Mouse (Mus musculus): Measurements from ENCODE around the gene Gapdh. TPM values are rescaled to one million over a fixed set of nuclear protein-coding genes. Genes with fewer than 3 reads are reported as not detected.

Gene Gapdh
- polyA plus RNA-seq, 1 experiment from 2014 or later: 5,242 TPM

DNA sequence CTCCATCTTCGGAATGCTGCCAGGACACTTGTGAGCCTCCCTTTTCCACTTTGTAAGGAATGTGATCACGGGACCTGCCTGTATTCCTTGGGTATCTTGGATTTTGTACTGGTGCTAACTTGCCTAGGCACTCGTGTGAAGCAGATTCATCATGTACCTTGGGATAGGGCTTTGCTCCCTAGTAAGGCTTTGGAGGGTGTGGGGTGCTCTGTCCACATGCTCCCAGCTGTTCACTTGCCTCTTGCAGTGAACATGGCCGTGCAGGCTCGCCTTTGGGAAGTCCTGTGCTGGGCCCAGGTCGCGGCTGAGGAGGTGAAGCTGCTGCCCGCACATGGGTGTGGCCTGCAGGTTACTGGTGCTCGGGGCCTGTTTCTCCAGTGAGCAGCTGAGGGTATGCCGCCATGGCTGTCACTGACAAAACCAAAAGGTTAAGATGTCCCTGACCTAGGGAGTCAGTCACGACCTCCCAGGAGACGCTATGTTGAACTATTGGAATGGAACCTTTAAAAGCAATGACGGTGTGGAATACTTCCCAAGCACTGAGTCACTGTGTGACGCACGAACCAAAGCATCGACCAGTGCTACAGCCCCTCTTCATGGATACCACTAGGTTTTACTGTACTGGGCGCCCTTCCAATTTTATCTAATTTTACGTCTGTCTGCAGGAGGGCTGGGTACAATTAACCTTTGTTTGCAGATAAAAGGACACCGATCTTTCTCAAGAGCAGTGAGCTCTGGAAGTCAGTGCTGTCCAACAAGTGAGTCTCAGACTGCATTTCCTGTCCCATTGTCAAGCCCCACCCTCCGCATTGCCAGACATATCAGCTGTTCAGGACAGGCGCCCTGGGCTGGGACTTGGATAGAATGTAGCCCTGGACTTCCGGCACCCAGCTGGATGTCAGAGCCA is 5.2 kb downstream of the Gapdh start:
- H3K4me3 ChIP-seq (ENCODE audit: control insufficient read depth in 1 of 2, insufficient read depth in 1 of 2, low read depth in 1 of 2, low read length in 2 of 2): no peak overlapping the region; a peak in 1 of 4 replicates
- H3K9me3 ChIP-seq (ENCODE audit: control insufficient read depth, low read length): no peaks in the 10 kb centered on the region
- peaks cover 74% of the 10 kb centered on the region for H3K36me3 ChIP-seq (ENCODE audit: control insufficient read depth, insufficient read depth, low read length)
- 8% methylated on average over 22 of the region's 22 CpGs for WGBS
- peaks cover 11 to 33% of the 10 kb centered on the region in 2 experiments; a peak in 3 of 4 replicates for H3K4me1 ChIP-seq (ENCODE audit: control insufficient read depth in 2 of 2, insufficient read depth in 2 of 2, low read length in 2 of 2)
- H3K27ac ChIP-seq (replicated peaks in 1 of 2; ENCODE audit: control insufficient read depth in 1 of 2, insufficient read depth in 1 of 2, low read depth in 2 of 2, low read length in 2 of 2): peak overlapping the region; percentile 73 to 86
- peak overlapping the region; percentile 52 for H3K9ac ChIP-seq (ENCODE audit: low read length)
- no peaks in the 10 kb centered on the region for H3K27me3 ChIP-seq (ENCODE audit: control insufficient read depth, insufficient read depth, low read length)
- ATAC-seq (ENCODE audit: insufficient number of reproducible peaks, insufficient read depth, low FRiP score, low read depth): peak; percentile 18; the same call in 1 of the 2 replicates
- H3K4me2 ChIP-seq (ENCODE audit: low read length): peak overlapping the region; percentile 70

DNA sequence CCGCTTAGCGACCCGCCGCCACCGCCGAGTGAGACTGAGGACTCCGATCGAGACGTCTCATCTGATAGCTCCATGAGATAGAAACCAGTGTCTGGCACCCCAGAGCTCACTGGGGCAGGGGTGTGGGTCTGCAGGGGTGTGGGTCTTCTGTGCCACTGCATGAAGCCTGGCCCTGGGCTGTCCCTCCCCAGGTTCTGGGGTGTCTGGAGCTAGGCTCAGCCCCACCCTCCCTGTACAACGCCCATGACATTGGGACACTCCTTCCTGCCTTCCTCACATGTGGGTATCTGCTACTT is 5.8 kb downstream of the Gapdh start:
- peak overlapping the region; percentile 73 to 86 for H3K27ac ChIP-seq (replicated peaks in 1 of 2; ENCODE audit: control insufficient read depth in 1 of 2, insufficient read depth in 1 of 2, low read depth in 2 of 2, low read length in 2 of 2)
- no peak for ATAC-seq (ENCODE audit: insufficient number of reproducible peaks, insufficient read depth, low FRiP score, low read depth)
- no peak overlapping the region; a peak in 1 of 4 replicates for H3K4me3 ChIP-seq (ENCODE audit: control insufficient read depth in 1 of 2, insufficient read depth in 1 of 2, low read depth in 1 of 2, low read length in 2 of 2)
- H3K27me3 ChIP-seq (ENCODE audit: control insufficient read depth, insufficient read depth, low read length): no peaks in the 10 kb centered on the region
- WGBS: 38% methylated on average over 10 of the region's 10 CpGs
- H3K36me3 ChIP-seq (ENCODE audit: control insufficient read depth, insufficient read depth, low read length): peaks cover 80% of the 10 kb centered on the region
- H3K4me2 ChIP-seq (ENCODE audit: low read length): peak overlapping the region; percentile 70; the same call in 1 of the 2 replicates
- H3K9ac ChIP-seq (ENCODE audit: low read length): peak overlapping the region; percentile 52; the same call in 1 of the 2 replicates
- H3K4me1 ChIP-seq (ENCODE audit: control insufficient read depth in 2 of 2, insufficient read depth in 2 of 2, low read length in 2 of 2): peaks cover 11 to 33% of the 10 kb centered on the region in 2 experiments; a peak in 3 of 4 replicates
- no peaks in the 10 kb centered on the region for H3K9me3 ChIP-seq (ENCODE audit: control insufficient read depth, low read length)

DNA sequence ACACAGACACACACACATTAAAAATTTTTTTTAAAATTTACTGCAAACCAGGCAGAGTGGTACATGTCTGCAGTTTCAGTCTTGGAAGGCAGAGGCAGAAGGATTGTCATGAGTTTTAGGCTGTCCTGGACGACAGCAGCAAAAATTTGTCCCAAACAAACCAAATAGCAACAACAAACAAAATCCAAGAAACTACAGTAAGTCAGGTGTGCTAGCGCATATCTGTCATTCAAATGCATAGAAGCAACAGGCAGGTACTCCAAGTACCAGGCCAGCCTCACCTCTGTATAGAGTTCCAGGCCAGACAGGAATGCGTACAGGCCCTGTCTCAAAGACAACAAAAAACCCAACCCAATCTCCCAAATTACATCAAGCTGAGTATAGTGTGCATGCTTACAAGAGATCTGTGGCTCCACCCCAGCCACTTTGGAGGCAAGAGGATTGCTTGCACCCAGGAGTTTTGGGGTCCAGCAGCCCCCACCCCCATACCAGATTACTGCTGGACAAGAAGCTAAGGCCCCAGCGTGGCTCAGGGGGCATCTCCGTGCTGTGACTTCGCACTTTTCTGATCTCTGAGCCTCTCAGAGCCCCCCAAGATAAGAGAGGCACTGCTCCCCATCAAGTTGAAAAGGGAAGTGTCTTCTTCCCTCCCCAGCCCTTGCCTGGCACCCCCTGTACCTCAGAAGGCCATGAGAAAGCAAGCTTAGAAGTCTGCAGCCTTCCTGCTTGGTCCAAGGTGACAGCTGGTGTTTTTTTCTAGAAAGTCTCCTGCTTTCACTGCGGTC is 6.3 kb downstream of the Gapdh start:
- ATAC-seq (ENCODE audit: insufficient number of reproducible peaks, insufficient read depth, low FRiP score, low read depth): no peak
- peak overlapping the region; percentile 3; the same call in 1 of the 2 replicates for H3K9ac ChIP-seq (ENCODE audit: low read length)
- H3K9me3 ChIP-seq (ENCODE audit: control insufficient read depth, low read length): no peaks in the 10 kb centered on the region
- H3K27me3 ChIP-seq (ENCODE audit: control insufficient read depth, insufficient read depth, low read length): no peaks in the 10 kb centered on the region
- WGBS: 67% methylated on average over 7 of the region's 7 CpGs
- H3K4me1 ChIP-seq (ENCODE audit: control insufficient read depth in 2 of 2, insufficient read depth in 2 of 2, low read length in 2 of 2): peaks cover 11 to 33% of the 10 kb centered on the region in 2 experiments; a peak in 3 of 4 replicates
- H3K27ac ChIP-seq (replicated peaks in 1 of 2; ENCODE audit: control insufficient read depth in 1 of 2, insufficient read depth in 1 of 2, low read depth in 2 of 2, low read length in 2 of 2): peak overlapping the region in 1 of 2 experiments; percentile 86; a peak in 3 of 4 replicates
- H3K4me3 ChIP-seq (ENCODE audit: control insufficient read depth in 1 of 2, insufficient read depth in 1 of 2, low read depth in 1 of 2, low read length in 2 of 2): no peak overlapping the region
- peaks cover 85% of the 10 kb centered on the region for H3K36me3 ChIP-seq (ENCODE audit: control insufficient read depth, insufficient read depth, low read length)
- H3K4me2 ChIP-seq (ENCODE audit: low read length): no peak overlapping the region

DNA sequence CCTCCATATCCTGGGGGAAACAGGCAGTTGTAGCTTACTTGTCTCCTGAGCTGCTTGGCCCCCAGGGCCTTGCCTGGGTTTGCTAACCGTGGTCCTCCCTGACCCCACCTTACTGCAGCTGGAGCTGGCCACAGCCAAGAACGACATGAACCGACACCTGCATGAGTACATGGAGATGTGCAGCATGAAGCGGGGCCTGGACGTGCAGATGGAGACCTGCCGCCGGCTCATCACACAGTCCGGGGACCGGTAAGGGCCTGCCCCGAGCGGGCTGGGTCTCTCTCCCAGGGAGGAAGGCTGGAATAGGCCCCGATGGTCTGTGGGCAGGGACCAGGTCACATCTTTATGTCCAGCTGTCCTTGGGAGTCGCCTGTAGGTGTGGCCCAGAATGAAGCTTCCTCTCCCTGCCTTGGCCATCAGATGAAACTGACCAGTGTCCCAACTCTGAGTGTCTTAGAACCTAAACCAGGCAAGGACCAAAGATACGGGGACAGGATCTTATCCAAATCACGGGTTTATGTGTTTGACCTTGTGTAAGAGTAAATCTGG is 7.2 kb downstream of the Gapdh start:
- Histone ChIP-seq H3K27me3 (ENCODE audit: control insufficient read depth, insufficient read depth, low read length) (no peaks in the 10 kb centered on the region), H3K9ac (ENCODE audit: low read length) (no peak overlapping the region), H3K4me2 (ENCODE audit: low read length) (no peak overlapping the region), H3K4me1 (ENCODE audit: control insufficient read depth in 2 of 2, insufficient read depth in 2 of 2, low read length in 2 of 2) (peaks cover 11 to 30% of the 10 kb centered on the region in 2 experiments; a peak in 3 of 4 replicates), H3K4me3 (ENCODE audit: control insufficient read depth in 1 of 2, insufficient read depth in 1 of 2, low read depth in 1 of 2, low read length in 2 of 2) (no peak overlapping the region), H3K27ac (replicated peaks in 1 of 2; ENCODE audit: control insufficient read depth in 1 of 2, insufficient read depth in 1 of 2, low read depth in 2 of 2, low read length in 2 of 2) (no peak overlapping the region), H3K36me3 (ENCODE audit: control insufficient read depth, insufficient read depth, low read length) (peaks cover 82% of the 10 kb centered on the region), H3K9me3 (ENCODE audit: control insufficient read depth, low read length) (no peaks in the 10 kb centered on the region)
- 82% methylated on average over 15 of the region's 15 CpGs for WGBS
- no peak for ATAC-seq (ENCODE audit: insufficient number of reproducible peaks, insufficient read depth, low FRiP score, low read depth)

- Histone ChIP-seq H3K4me1 (ENCODE audit: control insufficient read depth in 2 of 2, insufficient read depth in 2 of 2, low read length in 2 of 2) (peaks cover 11 to 21% of the 10 kb centered on the region in 2 experiments; a peak in 3 of 4 replicates), H3K9ac (ENCODE audit: low read length) (no peak overlapping the region), H3K4me3 (ENCODE audit: control insufficient read depth in 1 of 2, insufficient read depth in 1 of 2, low read depth in 1 of 2, low read length in 2 of 2) (no peak overlapping the region), H3K9me3 (ENCODE audit: control insufficient read depth, low read length) (no peaks in the 10 kb centered on the region), H3K36me3 (ENCODE audit: control insufficient read depth, insufficient read depth, low read length) (peaks cover 84% of the 10 kb centered on the region), H3K27ac (replicated peaks in 1 of 2; ENCODE audit: control insufficient read depth in 1 of 2, insufficient read depth in 1 of 2, low read depth in 2 of 2, low read length in 2 of 2) (no peak overlapping the region), H3K4me2 (ENCODE audit: low read length) (no peak overlapping the region), H3K27me3 (ENCODE audit: control insufficient read depth, insufficient read depth, low read length) (no peaks in the 10 kb centered on the region)
- 75% methylated on average over 7 of the region's 7 CpGs for WGBS
- no peak for ATAC-seq (ENCODE audit: insufficient number of reproducible peaks, insufficient read depth, low FRiP score, low read depth)
Measured at GRCm38 (mm10) chr6:125156903-125157614, 9.2 kb downstream of the Gapdh start.

GRCm38 (mm10) chr6:125156491-125156890 is 9.8 kb downstream of the Gapdh start:
- Histone ChIP-seq H3K4me2 (ENCODE audit: low read length) (no peak overlapping the region), H3K9me3 (ENCODE audit: control insufficient read depth, low read length) (no peaks in the 10 kb centered on the region), H3K27me3 (ENCODE audit: control insufficient read depth, insufficient read depth, low read length) (no peaks in the 10 kb centered on the region), H3K36me3 (ENCODE audit: control insufficient read depth, insufficient read depth, low read length) (peaks cover 84% of the 10 kb centered on the region), H3K4me1 (ENCODE audit: control insufficient read depth in 2 of 2, insufficient read depth in 2 of 2, low read length in 2 of 2) (peaks cover 9 to 17% of the 10 kb centered on the region in 2 experiments; a peak in 3 of 4 replicates), H3K4me3 (ENCODE audit: control insufficient read depth in 1 of 2, insufficient read depth in 1 of 2, low read depth in 1 of 2, low read length in 2 of 2) (no peak overlapping the region), H3K9ac (ENCODE audit: low read length) (no peak overlapping the region), H3K27ac (replicated peaks in 1 of 2; ENCODE audit: control insufficient read depth in 1 of 2, insufficient read depth in 1 of 2, low read depth in 2 of 2, low read length in 2 of 2) (no peak overlapping the region)
- ATAC-seq (ENCODE audit: insufficient number of reproducible peaks, insufficient read depth, low FRiP score, low read depth): no peak
- WGBS: 95% methylated on average over 3 of the region's 3 CpGs

DNA sequence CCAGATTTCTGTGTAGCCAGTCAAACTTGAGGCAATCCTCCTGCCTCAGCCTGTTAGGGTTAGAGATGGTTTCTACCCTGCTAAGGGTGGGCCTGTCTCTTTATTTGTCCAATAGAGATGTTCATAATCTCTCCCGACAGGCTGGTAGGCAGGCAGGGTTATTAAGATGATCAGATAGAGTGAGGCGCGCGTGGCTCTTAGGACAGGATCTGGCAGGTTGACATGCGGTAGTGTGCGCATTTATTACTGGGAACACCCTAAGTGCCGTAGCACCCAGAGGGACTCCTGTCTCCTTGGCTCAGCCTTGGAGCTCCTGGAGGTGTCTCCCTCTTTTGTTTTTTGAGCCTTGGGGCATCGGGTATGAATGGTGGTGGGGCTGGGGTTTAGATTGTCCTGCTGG is 11.0 kb downstream of the Gapdh start:
- WGBS: 89% methylated on average over 8 of the region's 8 CpGs
- H3K36me3 ChIP-seq (ENCODE audit: control insufficient read depth, insufficient read depth, low read length): peaks cover 78% of the 10 kb centered on the region

More for the DNA sequence above, 11.0 kb downstream of the Gapdh start:
- Histone ChIP-seq H3K27ac (replicated peaks in 1 of 2; ENCODE audit: control insufficient read depth in 1 of 2, insufficient read depth in 1 of 2, low read depth in 2 of 2, low read length in 2 of 2) (no peak overlapping the region), H3K4me1 (ENCODE audit: control insufficient read depth in 2 of 2, insufficient read depth in 2 of 2, low read length in 2 of 2) (peaks cover 0 to 8% of the 10 kb centered on the region in 2 experiments; a peak in 1 of 4 replicates), H3K27me3 (ENCODE audit: control insufficient read depth, insufficient read depth, low read length) (no peaks in the 10 kb centered on the region), H3K4me2 (ENCODE audit: low read length) (no peak overlapping the region), H3K9ac (ENCODE audit: low read length) (no peak overlapping the region), H3K9me3 (ENCODE audit: control insufficient read depth, low read length) (no peaks in the 10 kb centered on the region), H3K4me3 (ENCODE audit: control insufficient read depth in 1 of 2, insufficient read depth in 1 of 2, low read depth in 1 of 2, low read length in 2 of 2) (no peak overlapping the region)
- ATAC-seq (ENCODE audit: insufficient number of reproducible peaks, insufficient read depth, low FRiP score, low read depth): no peak
